Mouse (Mus musculus) olfactory bulb, adult 2 months (tissue): ENCODE data around the gene Cdk17.

Experiments
- CTCF ChIP-seq: fragments of 200-500 bp; IDR thresholded peaks from 2 replicates; pipeline ENCODE4 v1.5.1; 2012; ENCODE audit warnings: low read depth, mild to moderate bottlenecking, low read length, moderate library complexity; ENCODE audit not compliant: insufficient read depth
- POLR2A ChIP-seq: fragments of 200-500 bp; IDR thresholded peaks from 2 replicates; pipeline ENCODE4 v1.6.1; 2012; ENCODE audit warnings: mild to moderate bottlenecking, low read depth, low read length, moderate library complexity; ENCODE audit not compliant: insufficient read depth

DNA sequence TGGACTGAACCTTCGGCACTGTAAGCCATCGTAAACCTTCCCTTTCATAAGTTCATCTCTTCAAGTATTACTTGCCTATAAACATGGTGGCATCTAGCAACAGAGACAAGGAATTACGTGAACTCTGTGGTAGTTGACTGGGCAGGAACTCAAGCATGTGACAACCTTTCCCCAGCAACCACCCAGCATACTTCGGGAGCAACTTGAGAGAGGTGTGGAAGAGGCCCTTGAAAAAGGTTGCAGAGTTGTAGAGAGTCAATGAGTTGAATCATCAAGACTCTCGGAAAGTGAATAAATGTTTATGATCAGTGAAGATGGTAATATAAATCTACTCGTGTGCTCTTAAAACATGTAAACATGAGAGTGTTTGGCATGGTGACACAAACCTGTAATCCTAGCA, 13.0 kb upstream of the Cdk17 start:
- TF ChIP-seq POLR2A: no peak
- no peak for TF ChIP-seq CTCF
